Mouse (Mus musculus) C2C12 (cell line): ENCODE data around the gene Itgb3.

Experiments used
- CEBPB ChIP-seq: IDR thresholded peaks from one replicate; pipeline ENCODE4 v1.6.1; 2011; ENCODE audit warnings: low read depth, mild to moderate bottlenecking, control low read depth, moderate library complexity
- CTCF ChIP-seq: IDR thresholded peaks from one replicate; pipeline ENCODE4 v1.5.1; 2011; ENCODE audit not compliant: control insufficient read depth, insufficient read depth, insufficient read length
- MAX ChIP-seq: IDR thresholded peaks from one replicate; pipeline ENCODE4 v1.6.1; 2011; ENCODE audit warnings: mild to moderate bottlenecking, control low read depth
- MYOD1 ChIP-seq: IDR thresholded peaks from one replicate; pipeline ENCODE4 v1.6.1; 2011; ENCODE audit warnings: low read depth; ENCODE audit not compliant: control insufficient read depth, insufficient read length
- MYOG ChIP-seq: IDR thresholded peaks from one replicate; pipeline ENCODE4 v1.6.1; 2011; ENCODE audit not compliant: control insufficient read depth, insufficient read length; ENCODE audit errors: extremely low read depth
- USF1 ChIP-seq: IDR thresholded peaks from one replicate; pipeline ENCODE4 v1.6.1; 2011; ENCODE audit warnings: low read depth, mild to moderate bottlenecking, control low read depth, moderate library complexity

GRCm38 (mm10) chr11:104604192-104604591 lies 3.6 kb upstream of the Itgb3 start:
- TF ChIP-seq MAX (no peak), CEBPB (no peak), CTCF (no peak), USF1 (no peak), MYOG (no peak), MYOD1 (no peak)
